Comparison of ENCODE assay signal across 11 mouse cellular contexts in genomic region chr13:63885532-63885949, GRCm38 (mm10).
DNase-seq lines count a peak whose midpoint lies in the region; ATAC-seq and TF ChIP-seq lines count a peak whose summit lies in the region.
"Had no signal": no experiment of that assay in that cellular context is flagged by ENCODE, and none has a peak within 500 bp of the region (broad histone marks: within the 10 kb centered on the region; RNA-seq: fewer than 3 reads in every experiment).

No protein-coding gene starts in this region.

- TF ChIP-seq EP300 in liver, postnatal 0 days (IDR thresholded peaks at IDR 0.05; ENCODE audit: low read depth) = peak; percentile 98

- no peaks in the 10 kb centered on the region for H3K27me3 ChIP-seq in kidney, embryonic 15.5 days
- H3K27me3 ChIP-seq in liver, postnatal 0 days (ENCODE audit: insufficient read depth, low read length) = no peaks in the 10 kb centered on the region
- H3K27me3 ChIP-seq in cerebellum, adult 2 months (ENCODE audit: control insufficient read depth, insufficient read depth, low read length) = no peaks in the 10 kb centered on the region
- H3K27me3 ChIP-seq: limb, embryonic 12.5 days had no signal

- no peak overlapping the region for H3K4me2 ChIP-seq in kidney, embryonic 15.5 days
- H3K4me2 ChIP-seq in liver, postnatal 0 days (ENCODE audit: low read depth, low read length) = no peak overlapping the region
- H3K4me2 ChIP-seq: limb, embryonic 12.5 days had no signal

- H3K27ac ChIP-seq in kidney, embryonic 15.5 days = 0 out of 2 replicates have a peak overlapping the region, but pooled peaks have one; percentile 48
- H3K27ac ChIP-seq in liver, postnatal 0 days (ENCODE audit: low read depth) = no peak overlapping the region
- H3K27ac ChIP-seq in cerebellum, adult 2 months (ENCODE audit: insufficient read depth, low read length) = no peak overlapping the region
- H3K27ac ChIP-seq: limb, embryonic 12.5 days had no signal

- H3K9me3 ChIP-seq in kidney, embryonic 15.5 days (replicated peaks) = no peaks in the 10 kb centered on the region
- no peaks in the 10 kb centered on the region for H3K9me3 ChIP-seq in liver, postnatal 0 days (ENCODE audit: low read length)
- H3K9me3 ChIP-seq: limb, embryonic 12.5 days had no signal

- no peak for ATAC-seq in kidney, embryonic 15.5 days (replicated peaks; ENCODE audit: low FRiP score)
- peak; percentile 56 for ATAC-seq in liver, postnatal 0 days
- ATAC-seq: hindbrain, embryonic 16.5 days had no signal

- WGBS in kidney, embryonic 15.5 days = 56% methylated on average over 3 of the region's 3 CpGs
- 39% methylated on average over 3 of the region's 3 CpGs for WGBS in liver, postnatal 0 days (ENCODE audit: insufficient replicate concordance)
- WGBS in cerebellum, adult 2 months = 78% methylated on average over 3 of the region's 3 CpGs

- TF ChIP-seq CTCF in liver, postnatal 0 days (IDR thresholded peaks at IDR 0.05; ENCODE audit: low read depth) = no peak
- TF ChIP-seq CTCF in cerebellum, adult 2 months (IDR thresholded peaks at IDR 0.05; ENCODE audit: borderline replicate concordance, insufficient read depth, low read depth, low read length) = no peak

- H3K36me3 ChIP-seq in kidney, embryonic 15.5 days = peaks cover 13% of the 10 kb centered on the region; the same call in 1 of the 2 replicates
- H3K36me3 ChIP-seq in liver, postnatal 0 days (replicated peaks; ENCODE audit: insufficient read depth, low read length) = peaks cover 7% of the 10 kb centered on the region

- H3K4me3 ChIP-seq in kidney, embryonic 15.5 days (replicated peaks) = no peak overlapping the region
- H3K4me3 ChIP-seq in liver, postnatal 0 days (ENCODE audit: low read depth, low read length) = no peak overlapping the region
- no peak overlapping the region for H3K4me3 ChIP-seq in cerebellum, adult 2 months (replicated peaks; ENCODE audit: insufficient read depth, low read depth, low read length)
- H3K4me3 ChIP-seq: limb, embryonic 12.5 days had no signal

- no peak for TF ChIP-seq POLR2A in cerebellum, adult 2 months (IDR thresholded peaks at IDR 0.05; ENCODE audit: borderline replicate concordance, insufficient read depth, low read length)

- no peak overlapping the region for H3K9ac ChIP-seq in kidney, embryonic 15.5 days
- H3K9ac ChIP-seq in liver, postnatal 0 days (replicated peaks) = no peak overlapping the region
- H3K9ac ChIP-seq: limb, embryonic 12.5 days had no signal

- H3K4me1 ChIP-seq in kidney, embryonic 15.5 days = peaks cover 8% of the 10 kb centered on the region; the same call in 1 of the 2 replicates
- peaks cover 3% of the 10 kb centered on the region; the same call in 1 of the 2 replicates for H3K4me1 ChIP-seq in liver, postnatal 0 days (ENCODE audit: insufficient read depth)
- H3K4me1 ChIP-seq in cerebellum, adult 2 months (ENCODE audit: control insufficient read depth, insufficient read depth, low read length) = no peaks in the 10 kb centered on the region

- no peak for DNase-seq in kidney, postnatal 14 days
- DNase-seq in CD4-positive, CD25-positive, alpha-beta regulatory T cell, adult 2 months (ENCODE audit: low read depth, low spot score) = peak; percentile 36
- DNase-seq in induced T-regulatory cell, adult 2 months (ENCODE audit: low read depth) = peak; percentile 68
- DNase-seq in liver, postnatal 0 days = no peak
- DNase-seq in left cerebral cortex, adult 9 months (ENCODE audit: low spot score in 2 of 2) = no peak
- DNase-seq in cerebellum, adult 2 months = no peak
- DNase-seq in heart, postnatal 4 days = no peak
- DNase-seq: right cerebral cortex, postnatal 4 days had no signal

Comparison
In these comparisons a context has a peak if more than half of its experiments do, and no peak if none do; other contexts are left out.
1. DNase-seq: peak in CD4-positive, CD25-positive, alpha-beta regulatory T cell, adult 2 months (single experiment) and induced T-regulatory cell, adult 2 months (single experiment); none in kidney, postnatal 14 days (single experiment), liver, postnatal 0 days (single experiment), left cerebral cortex, adult 9 months (0 of 2), cerebellum, adult 2 months (0 of 2) and heart, postnatal 4 days (single experiment).